Mouse (Mus musculus) hematopoietic stem cell, adult 5-6 weeks (primary cell): Measurements from ENCODE around the gene Nkain2. TPM values are rescaled to one million over a fixed set of nuclear protein-coding genes. Genes with fewer than 3 reads are reported as not detected.

Experiments
- ATAC-seq, 2 experiments: fragments of 125-278 bp in 1 of 2; replicated peaks in 1 of 2; 2 replicates each; pipeline ENCODE4 v1.8.0; 2016 to 2017; ENCODE audit warnings: inconsistent platforms in 2 of 2, mild to moderate bottlenecking in 2 of 2, moderate number of reproducible peaks in 2 of 2, low read depth in 1 of 2, moderate TSS enrichment in 1 of 2; ENCODE audit not compliant: low FRiP score in 2 of 2, poor library complexity in 2 of 2, severe bottlenecking in 2 of 2, insufficient read depth in 1 of 2, low TSS enrichment in 1 of 2
- total RNA-seq: library from RNA; stranded (forward); fragments of 172-1452, 232-1000 nt; gene quantifications from 2 replicates; pipeline ENCODE4 v1.2.3, GENCODE M21; 2017

Gene Nkain2
- total RNA-seq, 1 experiment from 2014 or later = not detected

DNA sequence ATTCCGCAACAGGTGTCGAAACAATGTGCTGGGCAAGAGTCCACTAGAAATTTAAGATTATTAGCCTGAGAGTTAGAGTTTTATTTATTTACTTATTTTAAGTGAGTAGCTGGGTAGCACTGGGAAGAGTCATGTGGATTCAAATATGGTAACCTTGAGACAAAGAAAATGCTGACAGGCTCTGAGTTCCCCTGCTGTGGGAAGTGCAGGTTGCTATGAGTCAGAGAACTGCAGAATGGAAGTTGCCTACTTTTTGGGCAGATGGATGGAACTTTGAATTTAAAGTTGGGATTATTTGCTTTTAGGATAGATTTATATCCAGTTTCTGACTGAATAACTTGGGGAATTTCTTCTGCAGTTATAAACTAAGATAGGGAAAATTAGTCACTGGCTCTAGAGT lies 259.2 kb downstream of the Nkain2 start:
- no peak for ATAC-seq

DNA sequence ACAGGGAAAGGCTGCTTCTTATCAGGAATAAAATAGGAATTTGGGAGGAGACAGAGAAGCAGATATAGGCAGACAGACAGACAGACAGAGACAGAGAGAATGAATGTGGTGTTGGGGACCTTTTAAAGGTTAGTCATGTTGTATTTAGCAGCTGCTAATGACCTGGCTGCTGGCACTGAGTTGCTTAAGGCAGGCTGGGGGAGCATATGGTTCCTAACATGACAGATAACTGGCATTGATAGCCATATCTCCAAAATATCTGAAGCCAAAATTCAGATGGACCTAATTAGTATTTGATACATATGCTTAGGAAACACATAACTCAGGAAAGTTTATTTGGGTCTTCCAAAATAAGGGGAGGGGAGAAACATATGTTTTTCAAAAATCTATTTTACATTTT lies 285.8 kb downstream of the Nkain2 start:
- no peak for ATAC-seq

DNA sequence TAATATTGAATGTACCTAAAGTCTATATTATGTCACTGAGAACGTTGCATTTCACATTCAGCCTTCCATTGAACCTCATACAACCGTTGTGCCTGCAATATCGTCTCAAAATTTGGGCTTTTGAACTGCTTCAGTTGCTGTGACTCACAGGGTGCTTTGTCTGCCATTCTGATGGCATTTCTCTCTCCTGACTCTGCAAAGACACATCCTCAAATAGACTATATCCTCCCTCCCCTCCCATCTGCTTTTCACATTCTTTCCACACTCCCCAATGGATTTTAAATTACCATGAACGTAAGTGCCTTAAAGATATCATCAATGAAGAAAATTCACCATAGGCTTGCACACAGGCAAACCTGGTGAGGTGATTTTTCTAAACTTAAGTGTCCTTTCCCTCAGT lies 287.5 kb downstream of the Nkain2 start:
- no peak for ATAC-seq

DNA sequence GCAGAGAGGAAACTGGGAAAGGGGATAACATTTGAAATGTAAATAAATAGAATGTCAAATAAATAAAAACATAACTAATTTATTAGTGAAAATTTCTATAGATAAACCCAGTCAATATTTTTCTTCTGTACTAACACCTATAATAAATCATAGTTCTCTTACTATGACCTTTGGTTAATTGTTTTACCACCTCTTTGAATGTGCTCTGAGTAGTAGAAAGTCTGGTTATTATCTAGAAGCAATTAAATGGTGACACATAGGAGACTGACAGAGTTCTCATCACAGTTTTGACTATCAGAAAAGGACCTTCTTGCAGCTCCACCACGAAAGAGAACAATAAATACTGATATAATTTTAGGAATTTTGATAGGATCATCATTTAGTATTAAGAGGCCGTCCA lies 295.3 kb downstream of the Nkain2 start:
- ATAC-seq = no peak

DNA sequence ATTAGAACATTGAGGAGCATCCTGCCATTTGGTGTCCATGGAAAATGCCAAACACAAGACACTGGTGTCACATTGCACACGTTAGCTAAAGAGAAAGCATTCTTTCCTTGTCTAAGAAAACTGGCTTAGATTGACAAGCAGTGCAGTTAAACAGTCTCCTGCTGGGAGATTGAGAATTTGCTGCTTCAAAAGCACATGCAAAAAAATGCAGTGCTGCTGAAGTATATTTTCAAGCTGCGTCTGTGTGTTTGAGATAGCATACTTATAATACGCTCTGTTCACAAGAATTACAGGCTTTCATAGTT lies 313.0 kb downstream of the Nkain2 start:
- no peak for ATAC-seq

DNA sequence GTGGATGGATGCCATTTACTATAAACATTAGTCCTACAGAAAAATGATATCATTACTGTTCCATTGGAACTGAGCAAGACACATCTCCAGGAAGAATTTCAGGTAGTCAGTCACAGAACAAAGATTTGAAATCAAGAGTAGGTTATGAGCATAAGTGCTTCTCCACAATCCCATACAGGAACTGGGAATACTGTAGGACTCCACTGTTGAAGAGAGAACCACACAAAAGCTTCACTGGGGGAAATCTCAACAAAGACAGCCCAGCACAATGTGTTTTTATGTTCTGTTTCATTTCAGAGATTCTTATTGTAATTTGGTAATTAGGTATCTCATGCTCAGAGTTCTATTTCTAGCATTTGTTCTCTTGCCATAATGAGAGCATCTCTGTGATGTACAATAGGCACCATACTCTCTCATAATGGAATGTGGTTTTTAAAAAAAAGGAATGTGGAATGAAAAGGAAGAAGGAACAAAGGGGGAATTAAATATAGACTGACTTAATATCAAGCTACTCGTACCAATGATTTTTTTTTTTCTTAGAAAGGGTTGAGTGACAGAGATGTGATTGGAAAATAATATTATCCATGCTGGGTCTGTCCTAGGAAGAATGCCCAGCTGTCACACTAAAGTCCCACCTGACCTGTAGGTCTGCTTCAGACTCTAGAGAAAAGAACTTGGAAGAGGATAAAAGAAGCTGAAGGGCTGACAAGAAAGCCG lies 313.5 kb downstream of the Nkain2 start:
- no peak for ATAC-seq

GRCm38 (mm10) chr10:32557673-32558072 lies 332.6 kb downstream of the Nkain2 start:
- no peak for ATAC-seq

DNA sequence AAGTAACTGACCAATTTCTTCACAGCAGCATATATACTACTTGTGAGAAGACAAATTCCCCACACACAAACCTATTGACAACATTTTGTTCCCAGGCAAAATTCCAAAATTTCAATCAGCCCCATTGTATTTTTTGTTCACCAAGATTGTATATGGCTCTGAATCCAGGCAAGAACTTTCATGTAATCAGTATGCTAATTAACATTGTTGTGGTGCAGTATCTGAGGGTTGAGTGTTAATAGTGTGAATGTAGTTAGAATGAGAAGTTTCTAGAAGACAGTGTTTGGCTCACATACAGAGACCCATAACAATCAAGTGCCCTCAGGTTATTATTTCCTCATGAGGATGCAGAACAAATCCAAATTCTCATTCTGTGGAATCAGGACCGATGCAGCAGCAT lies 354.2 kb downstream of the Nkain2 start:
- no peak for ATAC-seq

- ATAC-seq = no peak
These were observed 379.4 kb downstream of the Nkain2 start for GRCm38 (mm10) chr10:32510821-32511220.

DNA sequence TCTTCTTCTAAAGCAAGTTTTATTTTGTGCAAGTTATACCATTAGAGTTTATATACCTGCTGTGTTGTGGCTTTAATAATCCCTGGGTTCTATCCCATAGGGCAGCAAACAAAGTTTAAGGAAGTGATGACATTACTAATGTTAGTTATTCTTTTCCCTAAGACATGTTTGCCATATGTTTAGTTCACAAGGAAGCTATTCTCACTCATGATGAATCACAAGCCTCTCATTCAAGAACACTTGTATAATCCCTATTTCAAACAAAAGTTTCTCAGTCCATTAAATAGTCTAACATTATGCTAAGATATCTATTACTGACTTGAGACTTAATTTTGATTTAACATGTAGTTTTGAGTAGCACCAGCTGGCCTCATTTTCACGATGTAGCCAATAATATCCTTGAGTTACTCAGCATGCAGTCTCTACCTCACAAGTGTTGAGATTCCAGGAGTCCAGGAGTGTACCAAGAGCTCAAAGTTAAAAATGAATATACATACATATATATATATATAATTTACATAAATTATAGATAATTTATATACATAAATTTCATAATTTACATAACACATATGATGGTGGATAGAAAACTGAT lies 395.6 kb downstream of the Nkain2 start:
- ATAC-seq = no peak

DNA sequence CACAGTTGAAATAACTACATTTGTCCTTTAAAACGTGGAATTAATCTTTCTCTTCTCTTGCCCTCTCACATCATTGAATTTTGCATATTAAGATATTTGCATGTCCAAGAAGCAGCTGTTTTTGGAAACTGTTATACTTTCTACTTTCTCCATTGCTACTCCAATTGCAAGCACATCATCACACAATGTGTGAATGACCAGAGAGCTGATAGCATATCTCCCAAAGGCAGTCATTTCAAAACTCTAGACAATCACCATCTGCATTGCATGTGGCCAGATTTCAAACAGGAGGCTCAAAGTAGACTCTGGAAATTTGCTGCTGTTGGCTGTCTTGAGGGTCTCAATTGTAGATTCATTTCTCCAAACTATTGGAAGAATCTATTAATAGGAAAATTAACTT lies 396.7 kb downstream of the Nkain2 start:
- ATAC-seq = no peak

DNA sequence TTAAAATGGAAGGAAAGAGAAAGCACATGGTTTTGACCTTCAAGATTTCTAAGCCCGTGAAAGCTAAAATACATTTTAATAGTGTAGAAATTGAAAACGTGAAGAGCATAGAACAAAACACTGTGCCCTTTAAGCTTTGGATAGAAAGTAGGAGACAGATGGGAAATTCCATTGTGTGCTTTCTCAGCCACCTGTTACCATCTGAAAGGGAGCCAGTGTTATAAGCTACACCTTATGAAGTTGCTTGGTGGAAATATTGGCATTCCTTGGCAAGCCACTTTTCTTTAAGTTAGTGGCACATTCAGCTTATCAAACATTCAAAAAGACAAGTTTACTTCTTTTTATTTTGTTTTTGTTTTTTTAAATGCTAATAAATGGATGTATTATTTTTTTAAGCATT lies 427.5 kb downstream of the Nkain2 start:
- ATAC-seq = no peak

- no peak for ATAC-seq
These were observed 450.2 kb downstream of the Nkain2 start for GRCm38 (mm10) chr10:32439932-32440519.

DNA sequence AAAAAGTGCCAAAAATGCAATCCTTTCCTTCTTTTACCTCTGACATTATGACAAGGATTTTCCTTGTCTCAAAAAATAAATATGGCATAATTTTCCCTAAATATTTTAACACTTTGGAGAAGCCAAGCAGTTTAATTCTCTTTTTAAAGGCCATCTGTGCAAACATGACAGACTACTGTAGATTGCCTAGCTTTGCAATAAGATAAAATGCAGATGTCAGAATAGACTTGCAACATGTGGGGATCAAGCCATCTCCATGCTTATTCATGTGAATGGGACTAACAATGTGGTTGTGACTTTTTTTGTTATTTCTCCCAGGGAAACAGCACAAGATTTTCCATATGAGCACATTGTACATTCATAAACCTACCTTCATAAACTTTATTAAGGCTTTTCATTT lies 476.0 kb downstream of the Nkain2 start:
- ATAC-seq = no peak

GRCm38 (mm10) chr10:32411331-32411730 lies 478.9 kb downstream of the Nkain2 start:
- ATAC-seq = no peak

GRCm38 (mm10) chr10:32400961-32401360 lies 489.3 kb downstream of the Nkain2 start:
- ATAC-seq = no peak

DNA sequence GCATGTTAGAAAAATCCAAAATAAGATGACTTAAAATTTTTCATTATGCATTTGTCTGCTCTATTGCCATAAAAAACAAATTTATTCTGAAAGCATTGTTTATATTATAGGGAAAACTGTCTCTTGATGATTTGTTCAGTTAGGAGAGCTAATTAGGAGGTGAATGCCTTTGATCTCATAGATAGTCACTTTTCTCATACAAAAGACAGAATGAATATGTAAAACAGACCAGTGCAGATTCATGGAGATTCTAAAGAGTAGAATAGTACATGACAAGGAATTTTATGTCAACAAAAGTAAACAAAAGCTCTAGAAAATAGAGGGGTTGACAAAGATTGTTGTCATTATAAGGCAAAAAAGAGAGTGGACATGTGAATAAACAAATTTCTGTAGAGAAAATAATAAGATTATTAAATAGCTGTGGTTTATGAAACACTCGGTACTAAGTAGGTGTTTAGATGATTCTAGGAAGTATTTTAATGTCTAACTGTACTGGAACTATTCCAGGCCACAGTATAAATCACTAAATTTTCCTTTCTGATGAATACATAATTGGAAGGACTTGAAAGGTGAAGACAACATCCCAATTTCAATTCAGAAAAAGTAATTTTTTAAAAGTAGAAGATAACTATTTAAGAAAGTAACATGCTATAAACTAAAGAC lies 496.3 kb downstream of the Nkain2 start:
- no peak for ATAC-seq

- no peak for ATAC-seq
These were observed 496.9 kb downstream of the Nkain2 start for GRCm38 (mm10) chr10:32393326-32393725.
